Mouse (Mus musculus): ENCODE measurements around the gene Shbg. TPM values are rescaled to one million over a fixed set of nuclear protein-coding genes. Genes with fewer than 3 reads are reported as not detected.

The Shbg gene
- not detected for polyA plus RNA-seq (2015; fragmentation: Illumina TruSeq; extraction: RNeasy Lipid Tissue Mini Kit (QIAGEN cat#74804); ENCODE audit: insufficient read depth, low replicate concordance)

DNA sequence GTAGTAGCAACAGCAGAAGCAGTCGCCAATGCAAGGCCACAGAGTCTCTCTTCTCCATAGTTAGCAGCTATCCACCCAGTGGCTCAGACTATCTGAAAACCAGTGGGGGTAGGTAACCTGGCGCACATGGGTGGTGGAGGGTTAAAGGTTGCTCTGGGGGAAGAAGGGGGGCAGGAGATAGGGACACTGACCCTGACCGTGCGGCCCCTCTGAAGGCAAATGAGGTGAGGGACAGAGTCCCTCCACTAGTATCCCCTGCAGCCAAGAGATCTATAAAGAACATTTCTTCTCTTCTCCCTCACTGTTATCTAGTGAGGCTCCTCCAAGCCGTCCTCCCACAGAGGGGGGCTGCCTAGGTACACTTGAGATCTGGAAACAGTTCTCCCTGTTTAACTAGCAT is at the start of gene Shbg:
TSS of gene Shbg (minus strand) at position 101 of the 400 bp plus-strand sequence.

GRCm38 (mm10) chr11:69665961-69666664 is 48.4 kb upstream of the Shbg start, which contains the start of gene Cd68:
Gene Cd68 (minus strand): TSS chr11:69666153.

DNA sequence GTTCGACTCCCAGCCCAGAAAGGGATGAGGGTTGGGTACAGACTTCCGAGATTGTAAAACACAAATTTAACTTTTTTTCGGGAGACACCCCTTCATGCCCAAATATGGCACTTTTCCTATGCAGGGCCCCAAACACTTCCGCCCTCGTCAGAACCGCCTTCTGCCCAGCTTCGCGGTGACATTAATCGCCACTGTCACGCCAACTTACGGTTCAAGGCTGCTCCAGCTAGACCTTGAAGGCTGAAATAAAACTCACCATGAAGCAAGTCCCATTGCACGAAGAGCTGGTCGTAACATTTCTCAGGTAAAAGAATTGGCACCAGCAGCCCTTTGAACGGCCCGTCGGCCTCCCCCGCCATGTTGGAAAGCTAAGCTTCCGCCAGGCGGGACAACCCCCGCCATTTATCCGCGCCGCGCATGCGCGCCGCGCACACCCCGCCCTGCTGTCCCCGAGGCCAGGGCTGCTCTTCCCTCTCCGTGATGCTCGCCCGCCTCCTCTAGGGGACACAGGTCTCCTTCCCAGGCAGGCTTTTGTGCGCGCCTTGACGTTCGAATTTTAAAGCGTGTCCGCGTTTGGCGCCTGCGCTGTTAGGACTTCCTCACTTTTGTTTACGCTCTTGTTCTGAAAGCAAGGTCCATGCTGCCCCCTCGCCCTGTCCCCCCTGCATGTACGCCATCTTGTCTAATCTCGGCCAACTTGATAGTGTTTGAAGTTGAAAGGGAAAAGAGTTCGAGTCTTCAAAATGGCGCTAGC is 44.7 kb upstream of the Shbg start, which contains the start of gene Mpdu1:
TSS of gene Mpdu1 (minus strand) at position 430 of the 754 bp plus-strand sequence.

DNA sequence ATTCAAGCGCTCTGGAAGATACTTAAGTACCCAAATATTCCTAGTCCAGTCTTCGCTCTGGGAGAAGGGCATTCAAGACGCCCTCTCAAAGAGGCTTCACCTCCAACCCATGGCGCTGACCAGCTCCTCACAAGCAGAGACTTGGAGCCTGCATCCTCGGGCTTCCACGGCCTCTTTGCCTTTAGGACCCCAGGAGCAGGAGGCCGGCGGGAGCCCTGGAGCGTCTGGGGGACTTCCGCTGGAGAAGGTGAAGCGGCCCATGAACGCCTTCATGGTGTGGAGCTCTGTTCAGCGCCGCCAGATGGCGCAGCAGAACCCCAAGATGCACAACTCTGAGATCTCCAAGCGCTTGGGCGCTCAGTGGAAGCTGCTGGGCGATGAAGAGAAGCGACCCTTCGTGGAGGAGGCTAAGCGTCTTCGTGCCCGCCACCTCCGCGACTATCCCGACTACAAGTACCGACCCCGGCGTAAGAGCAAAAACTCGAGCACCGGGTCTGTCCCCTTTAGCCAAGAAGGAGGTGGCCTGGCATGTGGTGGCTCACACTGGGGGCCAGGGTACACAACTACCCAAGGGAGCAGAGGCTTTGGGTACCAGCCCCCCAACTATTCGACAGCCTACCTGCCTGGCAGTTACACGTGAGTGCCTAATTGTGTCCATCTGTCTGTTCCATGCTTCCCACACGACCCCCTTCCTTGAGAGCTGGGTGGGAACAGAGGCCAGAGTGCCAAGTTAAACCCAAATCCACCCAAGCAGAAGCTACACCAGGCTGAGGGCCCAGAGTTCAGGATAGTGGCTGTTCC is 37.8 kb upstream of the Shbg start, which contains the start of gene Sox15:
TSS of gene Sox15 (plus strand) at position 51 of the 801 bp plus-strand sequence.

DNA sequence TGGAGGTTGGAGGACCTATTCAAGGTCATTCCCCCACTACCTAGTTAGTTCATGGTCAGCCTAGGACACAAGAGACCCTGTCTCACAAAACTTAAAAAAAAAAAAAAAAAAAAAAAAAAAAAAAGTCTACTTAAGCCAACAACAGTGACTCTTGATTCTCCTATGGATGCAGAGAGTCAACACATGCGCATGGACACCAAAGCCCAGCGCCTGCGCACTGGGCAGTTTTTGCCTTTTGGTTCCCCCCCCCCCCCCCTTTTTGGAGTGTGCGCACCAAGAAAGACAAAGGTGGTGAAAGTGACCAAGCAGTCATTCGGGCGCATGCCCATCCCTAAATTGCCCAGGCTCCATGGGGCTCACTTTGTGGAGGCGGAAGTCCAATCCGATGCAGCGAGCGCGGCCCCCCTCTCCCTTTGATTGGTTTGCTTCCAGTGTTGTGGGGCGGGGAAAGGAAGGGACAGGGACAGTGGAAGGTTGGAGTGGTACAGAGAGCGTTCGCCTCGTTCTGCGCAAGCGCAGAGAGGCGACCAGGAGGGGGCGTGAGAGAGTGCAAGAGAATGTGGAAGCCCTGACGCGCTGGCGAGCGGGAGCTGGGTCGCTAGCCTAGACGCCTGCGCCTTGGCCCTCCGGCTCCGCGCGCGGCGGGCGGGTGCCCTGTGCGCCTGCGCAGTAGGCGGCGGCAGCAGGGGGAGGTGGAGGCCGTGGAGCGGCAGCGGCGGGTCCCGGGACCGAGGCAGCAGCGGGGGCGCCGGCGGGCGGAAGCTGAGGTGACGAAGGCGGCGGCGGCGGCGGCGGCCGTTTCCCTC is 14.8 kb upstream of the Shbg start, which contains the start of gene Fxr2:
TSS of gene Fxr2 (plus strand) at position 707 of the 806 bp plus-strand sequence.

DNA sequence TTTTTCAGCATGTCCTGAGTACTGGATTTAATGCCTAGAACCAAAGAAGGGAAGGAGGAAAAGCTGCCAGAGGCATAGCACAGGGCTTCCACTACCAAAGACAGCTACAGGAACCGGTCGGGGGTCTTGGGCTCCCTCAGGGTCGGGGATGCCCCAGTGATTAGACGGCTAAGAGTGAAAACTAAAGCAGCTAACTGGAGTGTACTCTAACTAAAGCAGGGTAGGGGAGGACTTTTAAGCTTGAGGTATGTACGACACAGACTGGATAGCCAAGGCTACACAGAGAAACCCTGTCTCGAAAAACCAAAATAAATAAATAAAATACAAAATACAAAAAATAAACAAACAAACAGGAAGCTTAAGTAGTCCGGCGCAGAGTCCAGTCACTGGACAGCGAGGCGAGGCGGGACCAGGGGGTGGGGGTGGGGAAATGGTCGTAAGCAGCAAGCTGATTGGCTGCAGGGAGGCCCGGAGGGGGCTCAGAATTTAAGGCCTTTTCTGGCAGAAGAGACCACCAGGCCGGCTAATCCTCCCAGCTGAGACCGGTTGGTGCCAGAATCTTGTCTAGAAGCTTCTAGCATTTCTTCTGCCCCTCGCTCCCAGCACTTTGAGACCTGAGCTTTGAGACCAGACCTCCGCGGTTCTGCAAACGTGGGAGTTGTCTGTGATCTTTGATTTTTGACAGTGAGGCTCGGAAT is 4.0 kb upstream of the Shbg start, which contains the start of gene Sat2:
TSS of gene Sat2 (plus strand) at position 454 of the 698 bp plus-strand sequence.

GRCm38 (mm10) chr11:69605726-69606490 is 11.8 kb downstream of the Shbg start, which contains the start of gene Atp1b2:
Gene Atp1b2 (minus strand): TSS chr11:69605942.

GRCm38 (mm10) chr11:69580091-69580514 is 37.6 kb downstream of the Shbg start, which contains the start of the genes Wrap53 and Trp53:
Gene Wrap53 (minus strand): TSS chr11:69580255.
Gene Trp53 (plus strand): TSS chr11:69580359.

Other genes with a start within 250 kb of the Shbg start
- 161 TPM for gene Chd3, start 248.5 kb downstream of the Shbg start, polyA plus RNA-seq (2015; fragmentation: Illumina TruSeq; extraction: RNeasy Lipid Tissue Mini Kit (QIAGEN cat#74804); ENCODE audit: insufficient read depth, low replicate concordance)
- gene Naa38, start 222.4 kb downstream of the Shbg start, polyA plus RNA-seq (2015; fragmentation: Illumina TruSeq; extraction: RNeasy Lipid Tissue Mini Kit (QIAGEN cat#74804); ENCODE audit: insufficient read depth, low replicate concordance), result 48.9 TPM
- gene Cyb5d1, start 222.3 kb downstream of the Shbg start, polyA plus RNA-seq (2015; fragmentation: Illumina TruSeq; extraction: RNeasy Lipid Tissue Mini Kit (QIAGEN cat#74804); ENCODE audit: insufficient read depth, low replicate concordance), result 35.9 TPM
- 2.4 TPM for gene Tmem88, start 219.7 kb downstream of the Shbg start, polyA plus RNA-seq (2015; fragmentation: Illumina TruSeq; extraction: RNeasy Lipid Tissue Mini Kit (QIAGEN cat#74804); ENCODE audit: insufficient read depth, low replicate concordance)
- gene Kdm6b, start 204.2 kb downstream of the Shbg start, polyA plus RNA-seq (2015; fragmentation: Illumina TruSeq; extraction: RNeasy Lipid Tissue Mini Kit (QIAGEN cat#74804); ENCODE audit: insufficient read depth, low replicate concordance), result 8.9 TPM
- gene Dnah2, start 68.8 kb downstream of the Shbg start, polyA plus RNA-seq (2015; fragmentation: Illumina TruSeq; extraction: RNeasy Lipid Tissue Mini Kit (QIAGEN cat#74804); ENCODE audit: insufficient read depth, low replicate concordance), result 0.51 TPM
- 0.88 TPM for gene Efnb3, start 57.7 kb downstream of the Shbg start, polyA plus RNA-seq (2015; fragmentation: Illumina TruSeq; extraction: RNeasy Lipid Tissue Mini Kit (QIAGEN cat#74804); ENCODE audit: insufficient read depth, low replicate concordance)
- gene Wrap53, start 37.6 kb downstream of the Shbg start, polyA plus RNA-seq (2015; fragmentation: Illumina TruSeq; extraction: RNeasy Lipid Tissue Mini Kit (QIAGEN cat#74804); ENCODE audit: insufficient read depth, low replicate concordance), result 7.7 TPM
- gene Trp53, start 37.5 kb downstream of the Shbg start, polyA plus RNA-seq (2015; fragmentation: Illumina TruSeq; extraction: RNeasy Lipid Tissue Mini Kit (QIAGEN cat#74804); ENCODE audit: insufficient read depth, low replicate concordance), result 99.7 TPM
- 15.0 TPM for gene Atp1b2, start 12.0 kb downstream of the Shbg start, polyA plus RNA-seq (2015; fragmentation: Illumina TruSeq; extraction: RNeasy Lipid Tissue Mini Kit (QIAGEN cat#74804); ENCODE audit: insufficient read depth, low replicate concordance)
- gene Sat2, start 4.1 kb upstream of the Shbg start, polyA plus RNA-seq (2015; fragmentation: Illumina TruSeq; extraction: RNeasy Lipid Tissue Mini Kit (QIAGEN cat#74804); ENCODE audit: insufficient read depth, low replicate concordance), result 3.1 TPM
- 49.8 TPM for gene Fxr2, start 15.1 kb upstream of the Shbg start, polyA plus RNA-seq (2015; fragmentation: Illumina TruSeq; extraction: RNeasy Lipid Tissue Mini Kit (QIAGEN cat#74804); ENCODE audit: insufficient read depth, low replicate concordance)
- not detected for gene Sox15, start 37.4 kb upstream of the Shbg start, polyA plus RNA-seq (2015; fragmentation: Illumina TruSeq; extraction: RNeasy Lipid Tissue Mini Kit (QIAGEN cat#74804); ENCODE audit: insufficient read depth, low replicate concordance)
- 58.3 TPM for gene Mpdu1, start 44.7 kb upstream of the Shbg start, polyA plus RNA-seq (2015; fragmentation: Illumina TruSeq; extraction: RNeasy Lipid Tissue Mini Kit (QIAGEN cat#74804); ENCODE audit: insufficient read depth, low replicate concordance)
- gene Cd68, start 48.2 kb upstream of the Shbg start, polyA plus RNA-seq (2015; fragmentation: Illumina TruSeq; extraction: RNeasy Lipid Tissue Mini Kit (QIAGEN cat#74804); ENCODE audit: insufficient read depth, low replicate concordance), result 75.0 TPM
- 820 TPM for gene Eif4a1, start 54.5 kb upstream of the Shbg start, polyA plus RNA-seq (2015; fragmentation: Illumina TruSeq; extraction: RNeasy Lipid Tissue Mini Kit (QIAGEN cat#74804); ENCODE audit: insufficient read depth, low replicate concordance)
- 194 TPM for gene Senp3, start 64.2 kb upstream of the Shbg start, polyA plus RNA-seq (2015; fragmentation: Illumina TruSeq; extraction: RNeasy Lipid Tissue Mini Kit (QIAGEN cat#74804); ENCODE audit: insufficient read depth, low replicate concordance)
- 17.3 TPM for gene Tnfsf13, start 67.9 kb upstream of the Shbg start, polyA plus RNA-seq (2015; fragmentation: Illumina TruSeq; extraction: RNeasy Lipid Tissue Mini Kit (QIAGEN cat#74804); ENCODE audit: insufficient read depth, low replicate concordance)
- gene Tnfsf12, start 77.9 kb upstream of the Shbg start, polyA plus RNA-seq (2015; fragmentation: Illumina TruSeq; extraction: RNeasy Lipid Tissue Mini Kit (QIAGEN cat#74804); ENCODE audit: insufficient read depth, low replicate concordance), result 12.0 TPM
- gene Tnfsfm13, start 78.2 kb upstream of the Shbg start, polyA plus RNA-seq (2015; fragmentation: Illumina TruSeq; extraction: RNeasy Lipid Tissue Mini Kit (QIAGEN cat#74804); ENCODE audit: insufficient read depth, low replicate concordance), result 7.2 TPM
- gene Polr2a, start 140.7 kb upstream of the Shbg start, polyA plus RNA-seq (2015; fragmentation: Illumina TruSeq; extraction: RNeasy Lipid Tissue Mini Kit (QIAGEN cat#74804); ENCODE audit: insufficient read depth, low replicate concordance), result 121 TPM
- gene Slc35g3, start 144.1 kb upstream of the Shbg start, polyA plus RNA-seq (2015; fragmentation: Illumina TruSeq; extraction: RNeasy Lipid Tissue Mini Kit (QIAGEN cat#74804); ENCODE audit: insufficient read depth, low replicate concordance), result not detected
- 27.8 TPM for gene Zbtb4, start 148.0 kb upstream of the Shbg start, polyA plus RNA-seq (2015; fragmentation: Illumina TruSeq; extraction: RNeasy Lipid Tissue Mini Kit (QIAGEN cat#74804); ENCODE audit: insufficient read depth, low replicate concordance)
- 10.8 TPM for gene Chrnb1, start 178.0 kb upstream of the Shbg start, polyA plus RNA-seq (2015; fragmentation: Illumina TruSeq; extraction: RNeasy Lipid Tissue Mini Kit (QIAGEN cat#74804); ENCODE audit: insufficient read depth, low replicate concordance)
- gene Fgf11, start 184.0 kb upstream of the Shbg start, polyA plus RNA-seq (2015; fragmentation: Illumina TruSeq; extraction: RNeasy Lipid Tissue Mini Kit (QIAGEN cat#74804); ENCODE audit: insufficient read depth, low replicate concordance), result 2.2 TPM
- not detected for gene Tmem102, start 187.7 kb upstream of the Shbg start, polyA plus RNA-seq (2015; fragmentation: Illumina TruSeq; extraction: RNeasy Lipid Tissue Mini Kit (QIAGEN cat#74804); ENCODE audit: insufficient read depth, low replicate concordance)
- not detected for gene Gm39566, start 197.4 kb upstream of the Shbg start, polyA plus RNA-seq (2015; fragmentation: Illumina TruSeq; extraction: RNeasy Lipid Tissue Mini Kit (QIAGEN cat#74804); ENCODE audit: insufficient read depth, low replicate concordance)
- not detected for gene Spem2, start 200.6 kb upstream of the Shbg start, polyA plus RNA-seq (2015; fragmentation: Illumina TruSeq; extraction: RNeasy Lipid Tissue Mini Kit (QIAGEN cat#74804); ENCODE audit: insufficient read depth, low replicate concordance)
- not detected for gene Spem1, start 204.3 kb upstream of the Shbg start, polyA plus RNA-seq (2015; fragmentation: Illumina TruSeq; extraction: RNeasy Lipid Tissue Mini Kit (QIAGEN cat#74804); ENCODE audit: insufficient read depth, low replicate concordance)
- 4.4 TPM for gene Nlgn2, start 219.9 kb upstream of the Shbg start, polyA plus RNA-seq (2015; fragmentation: Illumina TruSeq; extraction: RNeasy Lipid Tissue Mini Kit (QIAGEN cat#74804); ENCODE audit: insufficient read depth, low replicate concordance)
- 87.3 TPM for gene Tmem256, start 220.6 kb upstream of the Shbg start, polyA plus RNA-seq (2015; fragmentation: Illumina TruSeq; extraction: RNeasy Lipid Tissue Mini Kit (QIAGEN cat#74804); ENCODE audit: insufficient read depth, low replicate concordance)
- 11.9 TPM for gene Plscr3, start 228.5 kb upstream of the Shbg start, polyA plus RNA-seq (2015; fragmentation: Illumina TruSeq; extraction: RNeasy Lipid Tissue Mini Kit (QIAGEN cat#74804); ENCODE audit: insufficient read depth, low replicate concordance)
- gene Tnk1, start 240.8 kb upstream of the Shbg start, polyA plus RNA-seq (2015; fragmentation: Illumina TruSeq; extraction: RNeasy Lipid Tissue Mini Kit (QIAGEN cat#74804); ENCODE audit: insufficient read depth, low replicate concordance), result 0.26 TPM

Measured in spleen, adult 10 weeks (tissue).